Mouse (Mus musculus): ENCODE data around the gene Lgals7. TPM values are rescaled to one million over a fixed set of nuclear protein-coding genes. Genes with fewer than 3 reads are reported as not detected.
"Not testable (repeated sequence)": the region's sequence is repeated elsewhere in the genome, so short reads cannot be mapped to it uniquely, and the experiment has no call there.

Lgals7 gene
- total RNA-seq, 2 experiments from 2014 or later: 1.4 to 4.4 TPM

DNA sequence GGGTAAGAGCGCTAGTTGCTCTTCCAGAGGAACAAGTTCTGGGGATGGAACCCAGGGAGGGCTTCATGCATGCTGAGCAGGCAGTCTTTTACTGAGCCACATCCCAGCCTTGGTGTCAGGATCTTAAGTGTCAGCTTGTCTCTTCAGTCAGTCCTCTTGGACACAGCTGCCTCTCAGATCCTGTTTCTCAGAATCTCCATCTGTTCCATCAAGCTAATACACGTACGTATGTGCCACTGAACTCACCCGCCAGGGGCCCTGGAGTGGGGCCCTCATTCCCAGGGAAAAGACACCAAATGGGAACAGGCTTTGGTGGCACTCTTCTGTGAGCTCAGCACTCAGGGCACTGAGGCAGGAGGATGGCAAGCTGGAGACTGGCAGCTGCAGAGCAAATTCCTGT, 14.2 kb downstream of the Lgals7 start:
- no peak for DNase-seq

GRCm38 (mm10) chr7:28879606-28880005, 16.0 kb downstream of the Lgals7 start:
- DNase-seq: no peak

GRCm38 (mm10) chr7:28880554-28880953, 16.9 kb downstream of the Lgals7 start:
- no peak for DNase-seq

- no peak for DNase-seq
These were observed 17.5 kb downstream of the Lgals7 start, which contains the start of gene Capn12 for GRCm38 (mm10) chr7:28881199-28881598. TSS of gene Capn12 (plus strand) at chr7:28881422.

GRCm38 (mm10) chr7:28883039-28883438, 19.4 kb downstream of the Lgals7 start:
- DNase-seq: no peak

DNA sequence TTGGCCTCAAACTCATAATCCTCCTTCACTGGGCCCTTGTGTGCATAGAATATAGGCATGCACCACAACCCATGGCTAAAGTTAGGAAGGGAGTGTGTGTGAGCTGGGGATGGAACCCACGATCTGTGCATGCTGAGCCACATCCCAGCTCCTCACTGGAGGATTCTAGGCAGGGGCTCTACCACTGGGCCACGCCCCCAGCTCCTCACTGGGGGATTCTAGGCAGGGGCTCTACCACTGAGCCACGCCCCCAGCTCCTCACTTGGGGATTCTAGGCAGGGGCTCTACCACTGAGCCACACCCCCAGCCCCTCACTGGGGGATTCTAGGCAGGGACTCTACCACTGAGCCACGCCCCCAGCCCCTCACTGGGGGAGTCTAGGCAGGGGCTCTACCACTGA, 20.1 kb downstream of the Lgals7 start:
- not testable (repeated sequence) for DNase-seq

DNA sequence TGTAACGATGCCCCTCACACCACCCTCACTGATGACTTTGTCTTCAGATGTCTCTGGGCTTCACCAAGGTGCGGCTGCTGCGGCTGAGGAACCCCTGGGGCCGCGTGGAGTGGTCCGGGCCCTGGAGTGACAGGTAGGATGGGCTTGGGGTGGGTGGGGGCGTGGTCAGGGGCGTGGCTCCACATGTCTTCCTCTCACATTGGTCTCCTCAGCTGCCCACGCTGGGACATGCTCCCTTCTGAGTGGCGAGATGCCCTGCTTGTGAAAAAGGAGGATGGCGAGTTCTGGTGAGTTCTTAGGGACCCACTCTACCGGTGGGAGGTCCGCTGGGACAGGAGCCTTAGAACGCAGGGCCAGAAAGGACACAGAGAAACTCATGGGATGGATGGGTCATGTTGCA, 22.8 kb downstream of the Lgals7 start:
- no peak for DNase-seq

DNA sequence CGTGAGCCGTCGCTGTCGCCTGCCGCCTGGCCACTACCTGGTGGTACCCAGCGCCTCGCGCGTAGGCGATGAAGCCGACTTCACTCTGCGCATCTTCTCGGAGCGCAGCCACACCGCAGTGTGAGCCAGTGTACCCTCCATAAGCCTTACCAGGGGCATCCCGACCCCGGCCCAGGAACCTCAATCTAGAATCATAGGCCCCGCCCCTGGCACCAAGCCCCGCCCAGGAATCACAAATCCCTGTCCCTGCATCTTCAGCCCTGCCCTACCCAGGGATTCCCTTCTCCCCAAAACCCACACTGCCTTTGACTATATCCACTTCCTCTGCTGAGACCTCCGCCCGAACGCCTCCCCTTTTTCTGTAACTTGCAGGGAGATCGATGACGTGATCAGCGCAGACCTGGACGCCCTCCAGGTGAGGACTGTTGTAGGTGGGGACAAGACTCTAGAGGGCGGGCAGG, 25.1 kb downstream of the Lgals7 start:
- no peak for DNase-seq

DNA sequence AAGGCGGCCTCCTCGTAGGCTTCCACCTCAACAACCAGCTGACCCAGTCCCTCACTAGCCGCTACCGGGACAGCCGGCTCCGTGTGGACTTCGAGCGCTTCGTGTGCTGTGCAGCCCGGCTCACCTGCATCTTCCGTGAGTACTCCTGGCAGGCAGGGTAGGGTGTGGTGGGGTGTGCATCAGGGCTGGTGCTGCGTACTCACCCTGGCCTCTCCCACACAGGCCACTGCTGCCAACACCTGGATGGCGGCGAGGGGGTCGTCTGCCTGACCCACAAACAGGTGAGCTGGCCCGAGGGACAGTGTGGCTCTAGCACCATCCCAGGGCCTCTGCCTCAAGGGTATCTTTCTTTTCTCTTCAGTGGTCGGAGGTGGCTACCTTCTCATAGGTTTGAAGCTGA, 28.9 kb downstream of the Lgals7 start:
- DNase-seq: no peak

DNA sequence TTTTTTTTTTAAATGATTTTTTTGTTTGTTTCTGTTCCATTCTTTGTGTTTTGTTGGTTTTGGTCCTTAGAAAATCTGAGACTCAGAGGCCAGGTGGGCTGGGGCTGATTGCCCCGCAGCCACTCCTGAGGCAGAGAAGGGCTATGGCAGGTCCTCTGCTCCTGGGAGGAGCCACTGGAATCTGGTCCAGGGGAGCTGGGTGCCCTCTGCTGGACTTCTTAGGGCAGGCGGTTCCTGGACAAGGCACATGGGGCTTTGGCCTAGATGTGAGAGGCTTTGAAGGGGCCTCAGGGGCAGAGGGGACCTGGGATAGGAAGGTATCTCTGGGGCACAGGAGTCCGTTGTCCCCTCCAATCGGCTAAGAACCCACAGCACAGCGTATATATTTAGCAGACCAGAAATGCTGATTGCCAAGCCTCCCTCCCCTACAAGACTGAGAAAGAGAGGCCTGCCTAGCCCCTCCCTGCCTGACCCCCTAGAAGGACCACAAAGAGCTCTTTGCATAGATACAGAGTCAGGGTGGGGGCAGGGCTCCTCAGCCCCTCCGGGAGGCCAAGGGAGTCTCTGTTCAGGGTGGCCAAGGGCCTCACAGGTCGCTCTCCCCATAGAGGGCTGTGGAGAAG, 30.1 kb downstream of the Lgals7 start:
- DNase-seq: peak; percentile 77

- DNase-seq: peak; percentile 53
These were observed 31.3 kb downstream of the Lgals7 start for GRCm38 (mm10) chr7:28894942-28895341.

GRCm38 (mm10) chr7:28897661-28898060, 34.0 kb downstream of the Lgals7 start:
- no peak for DNase-seq

GRCm38 (mm10) chr7:28899972-28900371, 36.3 kb downstream of the Lgals7 start:
- no peak for DNase-seq

GRCm38 (mm10) chr7:28901311-28902125, 37.9 kb downstream of the Lgals7 start:
- peak; percentile 69 for DNase-seq

- DNase-seq: no peak
These were observed 38.5 kb downstream of the Lgals7 start for GRCm38 (mm10) chr7:28902180-28902579.

DNA sequence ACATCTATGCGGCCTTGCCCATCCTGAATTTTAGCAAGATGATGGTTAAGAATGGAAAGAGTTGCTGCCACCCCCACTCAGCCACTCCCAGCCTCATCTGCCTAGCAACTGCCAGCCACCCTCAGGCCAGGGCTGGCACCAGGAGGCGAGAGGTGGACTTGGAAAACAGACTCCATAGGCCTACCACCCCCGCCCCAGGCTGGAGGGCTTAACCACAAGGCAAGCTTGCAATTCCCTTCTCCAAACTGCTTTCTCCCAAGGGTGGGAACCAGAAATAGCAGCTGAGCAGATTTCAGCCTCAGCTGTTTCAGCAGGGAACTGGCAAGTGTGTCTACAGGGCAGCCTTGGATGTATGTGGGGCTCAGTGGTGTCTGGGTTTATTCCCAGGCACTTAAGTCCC, 39.2 kb downstream of the Lgals7 start:
- DNase-seq: no peak

DNA sequence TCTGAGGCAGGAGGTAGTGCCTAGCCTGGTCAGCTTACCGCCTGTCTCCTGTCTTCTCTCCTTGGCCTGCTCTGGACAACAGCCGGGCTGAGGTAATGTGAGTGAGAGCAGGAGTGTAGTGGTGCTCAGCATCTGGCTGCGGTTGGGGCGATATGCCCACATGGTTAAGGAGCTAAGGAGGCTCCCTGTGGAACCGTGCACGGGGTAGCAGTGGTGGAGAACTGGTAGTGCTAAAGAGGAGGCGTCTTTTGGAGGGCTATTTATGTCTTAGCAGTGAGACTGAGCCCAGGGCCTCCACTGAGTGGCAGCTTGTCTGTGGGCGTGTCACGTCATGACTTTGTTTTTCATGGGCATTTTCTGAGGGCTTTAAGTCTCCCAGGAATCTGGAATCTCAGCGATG, 40.1 kb downstream of the Lgals7 start:
- no peak for DNase-seq

DNA sequence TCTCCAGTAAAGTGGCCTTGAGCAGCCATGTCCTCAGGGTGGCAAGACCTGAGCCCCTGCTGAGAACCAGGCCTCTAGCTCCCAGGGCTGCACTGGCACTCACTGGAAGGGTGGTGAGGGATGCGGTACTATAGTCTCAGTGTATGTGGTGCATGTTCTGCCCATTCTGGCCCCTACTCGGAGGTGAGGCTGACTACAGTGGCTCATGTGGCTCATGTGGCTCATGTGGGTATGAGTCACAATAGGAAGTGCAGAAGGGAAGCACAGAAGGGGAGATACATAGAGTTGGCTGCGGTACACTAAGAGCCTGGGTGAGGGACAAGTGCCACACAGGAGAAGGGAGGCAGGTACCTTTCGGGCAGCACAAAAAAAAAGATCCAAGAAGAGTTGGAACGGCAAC, 43.5 kb downstream of the Lgals7 start:
- no peak for DNase-seq

DNA sequence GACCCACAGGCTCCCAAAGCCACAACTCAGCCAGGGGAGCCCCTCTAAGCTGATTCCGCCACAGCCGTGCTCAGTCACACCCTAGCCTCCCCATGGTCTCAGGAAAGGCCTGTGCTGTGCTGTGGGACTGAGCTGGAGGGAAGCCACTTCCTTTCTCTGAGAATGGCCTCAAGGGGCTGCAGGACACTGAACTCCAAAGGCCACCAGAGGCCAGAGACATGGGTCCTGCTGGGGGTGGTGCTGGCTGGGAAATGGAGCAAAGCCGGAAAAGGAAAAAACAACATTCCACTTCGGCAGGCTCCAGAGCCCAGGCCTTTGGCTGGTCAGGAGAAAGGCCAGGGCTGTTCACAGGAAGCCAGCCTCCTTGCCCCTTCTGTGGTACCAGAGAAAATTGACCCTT, 48.0 kb downstream of the Lgals7 start:
- DNase-seq: peak; percentile 73

DNA sequence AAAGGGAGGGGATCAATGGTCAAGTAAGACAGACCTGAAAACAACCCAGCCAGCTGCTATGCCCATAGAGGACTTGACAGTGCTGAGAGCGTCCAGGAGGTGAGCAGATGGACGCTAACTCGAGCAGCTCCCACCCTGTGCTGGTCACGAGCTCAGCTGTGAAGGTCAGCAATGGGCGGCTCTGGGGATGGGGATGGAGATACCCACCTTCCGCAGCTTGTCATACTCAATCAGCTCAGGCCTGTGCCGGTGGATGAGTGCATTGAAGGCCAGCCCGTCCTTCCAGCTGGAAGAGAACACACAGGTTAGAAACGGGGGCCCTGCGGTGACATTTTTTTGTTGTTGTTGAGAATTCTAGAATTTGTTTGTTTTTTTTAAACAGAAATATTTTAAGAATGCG, 49.5 kb downstream of the Lgals7 start:
- DNase-seq: no peak

Measured in heart, postnatal 4 days (tissue).